Mouse (Mus musculus) lung, postnatal 0 days (tissue): ENCODE data around the gene Arhgef28.

Experiments
- CTCF ChIP-seq: IDR thresholded peaks from 2 replicates; pipeline ENCODE4 v1.5.1; 2016; ENCODE audit warnings: antibody characterized with exemption, mild to moderate bottlenecking
- EP300 ChIP-seq: IDR thresholded peaks from 2 replicates; pipeline ENCODE4 v1.6.1; 2016; ENCODE audit warnings: antibody characterized with exemption, mild to moderate bottlenecking, control low read depth

GRCm38 (mm10) chr13:98015981-98016922 is 190.0 kb downstream of the Arhgef28 start:
- TF ChIP-seq CTCF (no peak), EP300 (no peak)
